Mouse (Mus musculus): ENCODE data around the gene Cuta.
"Not testable (repeated sequence)": the region's sequence is repeated elsewhere in the genome, so short reads cannot be mapped to it uniquely, and the experiment has no call there.

The Cuta gene

GRCm38 (mm10) chr17:26939178-26939972 is at the start of gene Cuta:
TSS of gene Cuta (minus strand) at chr17:26939569.
- DNase-seq (ENCODE audit: low spot score) = peak; percentile 100

- no peak for DNase-seq (ENCODE audit: low spot score)
These were observed 46.3 kb upstream of the Cuta start for GRCm38 (mm10) chr17:26985503-26986179.

GRCm38 (mm10) chr17:26983382-26983781 is 44.0 kb upstream of the Cuta start:
- DNase-seq (ENCODE audit: low spot score) = no peak

GRCm38 (mm10) chr17:26981050-26981449 is 41.7 kb upstream of the Cuta start:
- DNase-seq (ENCODE audit: low spot score) = no peak

- DNase-seq (ENCODE audit: low spot score) = no peak
These were observed 40.1 kb upstream of the Cuta start for GRCm38 (mm10) chr17:26979426-26979825.

GRCm38 (mm10) chr17:26977354-26977753 is 38.0 kb upstream of the Cuta start:
- DNase-seq (ENCODE audit: low spot score) = not testable (repeated sequence)

GRCm38 (mm10) chr17:26975415-26975814 is 36.0 kb upstream of the Cuta start:
- DNase-seq (ENCODE audit: low spot score) = no peak

GRCm38 (mm10) chr17:26974547-26974946 is 35.2 kb upstream of the Cuta start:
- no peak for DNase-seq (ENCODE audit: low spot score)

GRCm38 (mm10) chr17:26972703-26973574 is 33.6 kb upstream of the Cuta start, which contains the start of gene Zbtb9:
TSS of gene Zbtb9 (plus strand) at chr17:26973167.
- DNase-seq (ENCODE audit: low spot score) = peak; percentile 95

- no peak for DNase-seq (ENCODE audit: low spot score)
These were observed 32.7 kb upstream of the Cuta start for GRCm38 (mm10) chr17:26972107-26972506.

GRCm38 (mm10) chr17:26971247-26971905 is 32.0 kb upstream of the Cuta start:
- DNase-seq (ENCODE audit: low spot score) = no peak

GRCm38 (mm10) chr17:26970221-26970620 is 30.9 kb upstream of the Cuta start:
- DNase-seq (ENCODE audit: low spot score) = no peak

- DNase-seq (ENCODE audit: low spot score) = no peak
These were observed 29.9 kb upstream of the Cuta start for GRCm38 (mm10) chr17:26969257-26969656.

- DNase-seq (ENCODE audit: low spot score) = no peak
These were observed 28.8 kb upstream of the Cuta start for GRCm38 (mm10) chr17:26968200-26968611.

- DNase-seq (ENCODE audit: low spot score) = no peak
These were observed 28.1 kb upstream of the Cuta start for GRCm38 (mm10) chr17:26967477-26967876.

GRCm38 (mm10) chr17:26966993-26967392 is 27.6 kb upstream of the Cuta start:
- DNase-seq (ENCODE audit: low spot score) = no peak

- DNase-seq (ENCODE audit: low spot score) = no peak
These were observed 22.3 kb upstream of the Cuta start for GRCm38 (mm10) chr17:26961572-26962240.

- DNase-seq (ENCODE audit: low spot score) = no peak
These were observed 20.4 kb upstream of the Cuta start for GRCm38 (mm10) chr17:26959815-26960214.

GRCm38 (mm10) chr17:26958880-26959279 is 19.5 kb upstream of the Cuta start:
- DNase-seq (ENCODE audit: low spot score) = no peak

- no peak for DNase-seq (ENCODE audit: low spot score)
These were observed 18.5 kb upstream of the Cuta start for GRCm38 (mm10) chr17:26957872-26958271.

- DNase-seq (ENCODE audit: low spot score) = no peak
These were observed 17.5 kb upstream of the Cuta start for GRCm38 (mm10) chr17:26956895-26957294.

Data from adipocyte (in vitro differentiated cells).